Mouse (Mus musculus) stomach, postnatal 0 days (tissue): ENCODE data around the gene Tmem63c.

Source experiments
- CTCF ChIP-seq: IDR thresholded peaks from 2 replicates; pipeline ENCODE4 v1.5.1; 2016; ENCODE audit warnings: antibody characterized with exemption, low read depth, mild to moderate bottlenecking, moderate library complexity
- EP300 ChIP-seq: optimal IDR thresholded peaks from 2 replicates; pipeline ENCODE3; 2016; ENCODE audit warnings: antibody characterized with exemption

GRCm38 (mm10) chr12:86989890-86990754, 31.0 kb upstream of the Tmem63c start, which contains the start of gene Zdhhc22:
- TF ChIP-seq CTCF = peak; percentile 39
- TF ChIP-seq EP300 = no peak
